Mouse (Mus musculus) cerebellum, adult 2 months (tissue): Measurements from ENCODE around the gene Crkl. TPM values are rescaled to one million over a fixed set of nuclear protein-coding genes. Genes with fewer than 3 reads are reported as not detected.

Experiments used
- DNase-seq, 2 experiments: peaks; one replicate each; pipeline ENCODE4 v3.0.0; 2021
- H3K27ac ChIP-seq: fragments of 200-500 bp; 2 replicates; pipeline ENCODE4 v1.5.1; 2012; ENCODE audit warnings: low read length, control low read depth, inconsistent platforms; ENCODE audit not compliant: insufficient read depth
- H3K27me3 ChIP-seq: fragments of 200-500 bp; 2 replicates; pipeline ENCODE4 v1.6.1; 2012; ENCODE audit warnings: inconsistent platforms, mild to moderate bottlenecking, low read length, moderate library complexity; ENCODE audit not compliant: control insufficient read depth, insufficient read depth
- H3K4me1 ChIP-seq: fragments of 200-500 bp; 2 replicates; pipeline ENCODE4 v1.6.1; 2011; ENCODE audit warnings: low read length; ENCODE audit not compliant: control insufficient read depth, insufficient read depth
- H3K4me3 ChIP-seq: fragments of 200-500 bp; replicated peaks from 2 replicates; pipeline ENCODE3; 2011; ENCODE audit warnings: mild to moderate bottlenecking, low read depth, low read length, control low read depth; ENCODE audit not compliant: insufficient read depth
- CTCF ChIP-seq: fragments of 200-500 bp; IDR thresholded peaks from 2 replicates; pipeline ENCODE4 v1.5.1; 2011; ENCODE audit warnings: low read depth, mild to moderate bottlenecking, control low read depth, low read length, moderate library complexity, borderline replicate concordance; ENCODE audit not compliant: insufficient read depth
- POLR2A ChIP-seq: fragments of 200-500 bp; IDR thresholded peaks from 2 replicates; pipeline ENCODE4 v1.6.1; 2011; ENCODE audit warnings: low read length, control low read depth, borderline replicate concordance; ENCODE audit not compliant: insufficient read depth
- WGBS: fragments of 180-500 bp; shearing (Covaris S2); methylation state at CpG from one replicate; pipeline ENCODE4 v1.1.7; 2018; 5-methylcytosine and 5-hydroxymethylcytosine counted together
- polyA plus RNA-seq: library from polyadenylated mRNA; depleted of rRNA; stranded (reverse); fragments of >200 nt; gene quantifications from 2 replicates; pipeline ENCODE4 v1.2.3, GENCODE M21; 2012; rRNA removed

The Crkl gene
- polyA plus RNA-seq, 1 experiment = 37.9 TPM

DNA sequence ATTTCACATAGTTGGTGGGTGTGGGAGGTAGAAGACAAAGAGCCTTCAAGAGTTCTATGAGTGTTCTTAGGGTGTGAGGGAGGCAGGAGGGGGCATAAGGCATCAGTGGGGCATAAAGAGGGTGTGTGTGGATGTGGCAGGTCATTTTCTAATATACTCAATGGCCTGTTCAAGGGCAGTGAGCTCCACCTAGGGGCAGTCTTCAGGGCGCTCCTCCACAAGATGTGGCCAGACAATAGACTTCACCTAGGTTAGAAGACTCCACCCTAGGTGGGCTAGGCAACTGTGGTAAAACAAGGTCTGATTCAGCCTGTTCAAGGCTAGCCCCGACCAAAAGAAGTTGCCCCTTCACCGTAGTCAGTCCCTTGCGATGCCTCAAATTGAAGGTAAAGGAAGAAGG is 80.5 kb downstream of the Crkl start:
- DNase-seq = peak; percentile 39 to 44
- Histone ChIP-seq H3K27me3 (no peaks in the 10 kb centered on the region), H3K27ac (no peak overlapping the region), H3K4me3 (no peak overlapping the region), H3K4me1 (no peaks in the 10 kb centered on the region; the same call in 1 of the 2 replicates)
- TF ChIP-seq POLR2A = no peak
- TF ChIP-seq CTCF = peak; percentile 56
- 55% methylated on average over 4 of the region's 4 CpGs for WGBS

GRCm38 (mm10) chr16:17532676-17533329 is 81.0 kb downstream of the Crkl start:
- Histone ChIP-seq H3K4me3 (no peak overlapping the region), H3K27me3 (no peaks in the 10 kb centered on the region), H3K27ac (no peak overlapping the region), H3K4me1 (no peaks in the 10 kb centered on the region; the same call in 1 of the 2 replicates)
- 73% methylated on average over 14 of the region's 14 CpGs for WGBS
- TF ChIP-seq POLR2A = no peak
- no peak for TF ChIP-seq CTCF
- no peak for DNase-seq

DNA sequence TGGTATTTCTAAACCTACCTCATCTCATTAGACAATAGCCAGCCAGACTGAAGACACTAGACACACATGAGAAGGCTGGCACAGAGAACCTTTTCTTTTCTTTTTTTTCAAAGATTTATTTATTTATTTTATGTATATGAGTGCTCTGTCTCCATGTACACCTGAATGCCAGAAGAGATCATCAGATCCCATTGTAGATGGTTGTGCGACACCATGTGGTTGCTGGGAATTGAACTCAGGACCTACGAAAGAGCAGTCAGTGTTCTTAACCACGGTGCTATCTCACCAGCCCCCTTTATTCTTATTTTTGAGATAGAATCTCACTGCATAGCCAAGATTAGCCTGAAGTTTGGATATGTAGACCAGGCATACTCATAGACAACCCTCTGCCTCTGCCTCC is 84.8 kb downstream of the Crkl start:
- H3K27ac ChIP-seq = no peak overlapping the region
- H3K4me1 ChIP-seq = no peaks in the 10 kb centered on the region; the same call in 1 of the 2 replicates
- TF ChIP-seq POLR2A (no peak), CTCF (no peak)
- DNase-seq = no peak
- H3K27me3 ChIP-seq = no peaks in the 10 kb centered on the region
- 93% methylated on average over 3 of the region's 3 CpGs for WGBS
- H3K4me3 ChIP-seq = no peak overlapping the region

Other genes with a start within 250 kb of the Crkl start
- 128 and 133 TPM in 2 replicates for gene Ube2l3, start 249.3 kb upstream of the Crkl start, polyA plus RNA-seq
- gene Rimbp3, start 243.4 kb upstream of the Crkl start, polyA plus RNA-seq = 0.55 and 0.57 TPM in 2 replicates
- 4.1 TPM in 2 replicates for gene Hic2, start 218.4 kb upstream of the Crkl start, polyA plus RNA-seq
- gene Tmem191c, start 175.9 kb upstream of the Crkl start, polyA plus RNA-seq = 59.3 and 66.9 TPM in 2 replicates
- 6.0 and 6.5 TPM in 2 replicates for gene Serpind1, start 120.6 kb upstream of the Crkl start, polyA plus RNA-seq
- 9.4 and 10.1 TPM in 2 replicates for gene Snap29, start 46.0 kb upstream of the Crkl start, polyA plus RNA-seq
- 251 and 265 TPM in 2 replicates for gene Pi4ka, start 45.7 kb upstream of the Crkl start, polyA plus RNA-seq
- gene Aifm3, start 37.6 kb downstream of the Crkl start, polyA plus RNA-seq = 472 and 503 TPM in 2 replicates
- gene Lztr1, start 56.7 kb downstream of the Crkl start, polyA plus RNA-seq = 240 and 242 TPM in 2 replicates
- gene Thap7, start 79.1 kb downstream of the Crkl start, polyA plus RNA-seq = 74.3 TPM in 2 replicates
- gene Lrrc74b, start 109.3 kb downstream of the Crkl start, polyA plus RNA-seq = 0.36 and 0.89 TPM in 2 replicates
- 4.8 and 6.5 TPM in 2 replicates for gene P2rx6, start 109.9 kb downstream of the Crkl start, polyA plus RNA-seq
- gene Slc7a4, start 131.2 kb downstream of the Crkl start, polyA plus RNA-seq = 40.8 and 46.2 TPM in 2 replicates
- gene Smpd4, start 167.4 kb downstream of the Crkl start, polyA plus RNA-seq = 113 and 125 TPM in 2 replicates
- gene Ccdc74a, start 194.5 kb downstream of the Crkl start, polyA plus RNA-seq = 112 and 123 TPM in 2 replicates